Mouse (Mus musculus): ENCODE data around the gene Tcn2. TPM values are rescaled to one million over a fixed set of nuclear protein-coding genes. Genes with fewer than 3 reads are reported as not detected.

The Tcn2 gene
- polyA plus RNA-seq, 1 experiment from 2014 or later, result 50.3 TPM

- no peak for DNase-seq (ENCODE audit: low spot score)
- H3K27me3 ChIP-seq (ENCODE audit: insufficient read depth, poor library complexity, severe bottlenecking), result peaks cover 7% of the 10 kb centered on the region; the same call in 1 of the 2 replicates
- no peaks in the 10 kb centered on the region for H3K9me3 ChIP-seq
- peaks cover 9% of the 10 kb centered on the region; the same call in 1 of the 2 replicates for H3K36me3 ChIP-seq
- no peak overlapping the region for H3K27ac ChIP-seq
- peaks cover 10% of the 10 kb centered on the region; the same call in 1 of the 2 replicates for H3K4me1 ChIP-seq
- H3K4me3 ChIP-seq, result no peak overlapping the region
- 77% methylated on average over 6 of the region's 6 CpGs for WGBS
Observed at GRCm38 (mm10) chr11:3904673-3905072, 27.3 kb downstream of the Tcn2 start.

- no peak for DNase-seq (ENCODE audit: low spot score)
- Histone ChIP-seq H3K4me3 (no peak overlapping the region), H3K4me1 (peaks cover 10% of the 10 kb centered on the region; the same call in 1 of the 2 replicates), H3K36me3 (peaks cover 23% of the 10 kb centered on the region), H3K27me3 (ENCODE audit: insufficient read depth, poor library complexity, severe bottlenecking) (peaks cover 7% of the 10 kb centered on the region; the same call in 1 of the 2 replicates), H3K9me3 (no peaks in the 10 kb centered on the region), H3K27ac (no peak overlapping the region)
- 86% methylated on average over 5 of the region's 5 CpGs for WGBS
Observed at GRCm38 (mm10) chr11:3903046-3903445, 28.9 kb downstream of the Tcn2 start.

GRCm38 (mm10) chr11:3902516-3902915 lies 29.4 kb downstream of the Tcn2 start:
- Histone ChIP-seq H3K9me3 (no peaks in the 10 kb centered on the region), H3K36me3 (peaks cover 26% of the 10 kb centered on the region), H3K4me1 (peaks cover 10% of the 10 kb centered on the region; the same call in 1 of the 2 replicates), H3K4me3 (no peak overlapping the region), H3K27ac (no peak overlapping the region), H3K27me3 (ENCODE audit: insufficient read depth, poor library complexity, severe bottlenecking) (0 out of 2 replicates have a peak, but pooled peaks cover 3% of the 10 kb centered on the region)
- 85% methylated on average over 3 of the region's 3 CpGs for WGBS
- DNase-seq (ENCODE audit: low spot score), result no peak

- peaks cover 16% of the 10 kb centered on the region; the same call in 1 of the 2 replicates for H3K4me1 ChIP-seq
- H3K27me3 ChIP-seq (ENCODE audit: insufficient read depth, poor library complexity, severe bottlenecking), result no peaks in the 10 kb centered on the region
- H3K9me3 ChIP-seq, result no peaks in the 10 kb centered on the region
- H3K27ac ChIP-seq, result no peak overlapping the region
- no peak for DNase-seq (ENCODE audit: low spot score)
- 66% methylated on average over 6 of the region's 6 CpGs for WGBS
- H3K4me3 ChIP-seq, result no peak overlapping the region
- H3K36me3 ChIP-seq, result peaks cover 27% of the 10 kb centered on the region
Observed at GRCm38 (mm10) chr11:3900296-3900695, 31.7 kb downstream of the Tcn2 start.

GRCm38 (mm10) chr11:3895933-3896332 lies 36.0 kb downstream of the Tcn2 start:
- DNase-seq (ENCODE audit: low spot score), result no peak
- peaks cover 27% of the 10 kb centered on the region for H3K36me3 ChIP-seq
- WGBS, result 96% methylated on average over 1 of the region's 1 CpGs
- peaks cover 16% of the 10 kb centered on the region; the same call in 1 of the 2 replicates for H3K4me1 ChIP-seq
- no peaks in the 10 kb centered on the region for H3K9me3 ChIP-seq
- peak overlapping the region; percentile 59; the same call in 1 of the 2 replicates for H3K4me3 ChIP-seq
- H3K27me3 ChIP-seq (ENCODE audit: insufficient read depth, poor library complexity, severe bottlenecking), result no peaks in the 10 kb centered on the region
- 0 out of 2 replicates have a peak overlapping the region, but pooled peaks have one; percentile 87 for H3K27ac ChIP-seq

- 7% methylated on average over 10 of the region's 10 CpGs for WGBS
- no peak for DNase-seq (ENCODE audit: low spot score)
- peak overlapping the region; percentile 87 for H3K27ac ChIP-seq
- peak overlapping the region; percentile 59 for H3K4me3 ChIP-seq
- H3K36me3 ChIP-seq, result peaks cover 27% of the 10 kb centered on the region
- peaks cover 15% of the 10 kb centered on the region; the same call in 1 of the 2 replicates for H3K4me1 ChIP-seq
- no peaks in the 10 kb centered on the region for H3K27me3 ChIP-seq (ENCODE audit: insufficient read depth, poor library complexity, severe bottlenecking)
- no peaks in the 10 kb centered on the region for H3K9me3 ChIP-seq
Observed at GRCm38 (mm10) chr11:3895458-3895857, 36.5 kb downstream of the Tcn2 start.

- Histone ChIP-seq H3K27ac (peak within 1 kb of the TSS; percentile 87), H3K4me3 (peak within 1 kb of the TSS; percentile 59), H3K27me3 (ENCODE audit: insufficient read depth, poor library complexity, severe bottlenecking) (no peaks in the 10 kb centered on the region), H3K9me3 (no peaks in the 10 kb centered on the region), H3K4me1 (peaks cover 10% of the 10 kb centered on the region; the same call in 1 of the 2 replicates), H3K36me3 (peaks cover 27% of the 10 kb centered on the region)
- WGBS, result 2% methylated on average over 46 of the region's 46 CpGs
- peak; percentile 99 for DNase-seq (ENCODE audit: low spot score)
Observed at GRCm38 (mm10) chr11:3894406-3895281, 37.3 kb downstream of the Tcn2 start, which contains the start of the genes 4921536K21Rik and Dusp18. 4921536K21Rik (minus strand) TSS chr11:3895098. Dusp18 (plus strand) TSS chr11:3895240.

- peaks cover 10% of the 10 kb centered on the region; the same call in 1 of the 2 replicates for H3K4me1 ChIP-seq
- H3K36me3 ChIP-seq, result peaks cover 23% of the 10 kb centered on the region
- 81% methylated on average over 6 of the region's 6 CpGs for WGBS
- no peaks in the 10 kb centered on the region for H3K9me3 ChIP-seq
- H3K4me3 ChIP-seq, result peak overlapping the region; percentile 59; the same call in 1 of the 2 replicates
- DNase-seq (ENCODE audit: low spot score), result no peak
- H3K27ac ChIP-seq, result 0 out of 2 replicates have a peak overlapping the region, but pooled peaks have one; percentile 87
- no peaks in the 10 kb centered on the region for H3K27me3 ChIP-seq (ENCODE audit: insufficient read depth, poor library complexity, severe bottlenecking)
Observed at GRCm38 (mm10) chr11:3893970-3894369, 38.0 kb downstream of the Tcn2 start.

- Histone ChIP-seq H3K9me3 (no peaks in the 10 kb centered on the region), H3K36me3 (no peaks in the 10 kb centered on the region), H3K4me1 (peaks cover 5% of the 10 kb centered on the region; the same call in 1 of the 2 replicates), H3K27me3 (ENCODE audit: insufficient read depth, poor library complexity, severe bottlenecking) (0 out of 2 replicates have a peak, but pooled peaks cover 4% of the 10 kb centered on the region), H3K4me3 (no peak overlapping the region), H3K27ac (no peak overlapping the region)
- WGBS, result 58% methylated on average over 5 of the region's 5 CpGs
- no peak for DNase-seq (ENCODE audit: low spot score)
Observed at GRCm38 (mm10) chr11:3887331-3887730, 44.6 kb downstream of the Tcn2 start.

- WGBS, result 85% methylated on average over 3 of the region's 3 CpGs
- peak; percentile 17 for DNase-seq (ENCODE audit: low spot score)
Observed at GRCm38 (mm10) chr11:3883711-3884110, 48.2 kb downstream of the Tcn2 start.

GRCm38 (mm10) chr11:3879836-3880235 lies 52.1 kb downstream of the Tcn2 start:
- no peak overlapping the region for H3K4me3 ChIP-seq
- 0 out of 2 replicates have a peak, but pooled peaks cover 15% of the 10 kb centered on the region for H3K27me3 ChIP-seq (ENCODE audit: insufficient read depth, poor library complexity, severe bottlenecking)
- H3K9me3 ChIP-seq, result no peaks in the 10 kb centered on the region
- no peak overlapping the region for H3K27ac ChIP-seq
- WGBS, result 33% methylated on average over 2 of the region's 2 CpGs
- H3K4me1 ChIP-seq, result 0 out of 2 replicates have a peak, but pooled peaks cover under 1% of the 10 kb centered on the region
- H3K36me3 ChIP-seq, result no peaks in the 10 kb centered on the region
- DNase-seq (ENCODE audit: low spot score), result peak; percentile 89

More at GRCm38 (mm10) chr11:3883711-3884110, 48.2 kb downstream of the Tcn2 start:
- Histone ChIP-seq H3K9me3 (no peaks in the 10 kb centered on the region), H3K27me3 (ENCODE audit: insufficient read depth, poor library complexity, severe bottlenecking) (0 out of 2 replicates have a peak, but pooled peaks cover 11% of the 10 kb centered on the region), H3K36me3 (no peaks in the 10 kb centered on the region), H3K27ac (no peak overlapping the region), H3K4me3 (no peak overlapping the region), H3K4me1 (peaks cover 5% of the 10 kb centered on the region; the same call in 1 of the 2 replicates)

- Histone ChIP-seq H3K4me1 (no peaks in the 10 kb centered on the region), H3K36me3 (no peaks in the 10 kb centered on the region), H3K27ac (no peak overlapping the region), H3K27me3 (ENCODE audit: insufficient read depth, poor library complexity, severe bottlenecking) (0 out of 2 replicates have a peak, but pooled peaks cover 15% of the 10 kb centered on the region), H3K9me3 (no peaks in the 10 kb centered on the region), H3K4me3 (no peak overlapping the region)
- WGBS, result 71% methylated on average over 7 of the region's 7 CpGs
- DNase-seq (ENCODE audit: low spot score), result peak; percentile 70
Observed at GRCm38 (mm10) chr11:3878660-3879059, 53.3 kb downstream of the Tcn2 start.
